Mouse (Mus musculus) G1E-ER4 (cell line): ENCODE results near the gene Entpd1. TPM values are rescaled to one million over a fixed set of nuclear protein-coding genes. Genes with fewer than 3 reads are reported as not detected.

Source experiments
- GATA1 ChIP-seq: IDR thresholded peaks from one replicate; pipeline ENCODE4 v1.8.0; 2012; ENCODE audit warnings: low read length, inconsistent platforms
- polyA plus RNA-seq: library from polyadenylated mRNA; stranded (reverse); fragments of >175 nt; gene quantifications from 2 replicates; pipeline ENCODE4 v1.2.3, GENCODE M21; 2012

The Entpd1 gene
- polyA plus RNA-seq, 1 experiment = not detected

DNA sequence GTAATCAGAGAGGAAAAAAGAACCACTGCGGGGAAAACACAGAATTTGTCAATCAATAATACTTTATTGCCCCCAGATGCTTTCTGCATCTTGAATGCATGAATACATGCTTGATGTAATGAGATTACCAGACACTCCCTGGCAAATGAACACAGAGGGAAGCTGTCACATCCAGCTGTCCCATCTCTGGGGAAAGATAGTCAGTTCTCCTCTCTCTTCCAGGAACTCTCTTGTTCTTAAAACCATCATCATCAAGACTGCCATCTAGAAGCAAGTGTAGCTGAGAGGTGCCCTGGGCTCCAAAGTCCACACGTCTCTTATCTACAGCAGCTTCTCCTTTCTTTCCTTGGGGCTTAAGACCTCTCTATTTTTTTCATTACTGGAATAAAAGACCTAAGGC lies 114.4 kb downstream of the Entpd1 start:
- TF ChIP-seq GATA1 = no peak

DNA sequence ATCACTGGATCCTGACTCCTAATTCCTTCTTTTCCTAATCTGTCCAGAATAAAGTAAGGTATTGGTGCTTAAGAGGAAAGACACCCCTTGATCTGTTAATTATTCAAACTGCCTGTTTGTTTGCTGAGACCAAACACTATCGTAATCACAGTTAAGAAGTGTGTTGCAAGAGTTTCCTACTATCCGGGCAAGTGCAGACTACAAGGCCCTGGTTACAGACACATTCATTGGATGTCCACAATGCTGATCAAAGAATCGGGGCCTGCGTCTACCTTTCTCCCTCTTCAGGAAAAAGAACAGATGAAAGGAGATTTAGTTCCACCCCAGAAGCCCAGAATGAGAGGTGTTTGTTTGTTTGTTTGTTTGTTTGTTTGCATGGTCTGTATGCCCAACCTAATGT lies 116.0 kb downstream of the Entpd1 start:
- TF ChIP-seq GATA1 = no peak

GRCm38 (mm10) chr19:40728732-40729420 lies 116.7 kb downstream of the Entpd1 start:
- TF ChIP-seq GATA1 = no peak

DNA sequence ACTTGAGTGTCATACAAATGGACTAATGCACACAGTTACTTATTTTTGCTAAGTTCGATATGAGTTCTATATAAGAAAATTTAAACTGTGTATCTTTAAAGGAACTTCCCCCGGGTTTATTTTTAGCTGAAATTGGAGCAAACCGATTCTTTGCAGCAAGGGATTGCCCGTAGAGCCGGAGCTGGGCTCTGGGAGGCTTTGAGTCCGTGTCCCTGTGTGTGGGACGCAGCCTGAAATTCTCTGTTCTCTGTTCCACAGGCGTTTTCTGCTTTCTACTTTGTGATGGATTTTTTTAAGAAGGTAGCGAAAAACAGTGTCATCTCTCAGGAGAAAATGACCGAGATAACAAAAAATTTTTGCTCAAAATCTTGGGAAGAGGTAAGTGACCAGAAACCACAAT lies 121.2 kb downstream of the Entpd1 start:
- TF ChIP-seq GATA1 = no peak

DNA sequence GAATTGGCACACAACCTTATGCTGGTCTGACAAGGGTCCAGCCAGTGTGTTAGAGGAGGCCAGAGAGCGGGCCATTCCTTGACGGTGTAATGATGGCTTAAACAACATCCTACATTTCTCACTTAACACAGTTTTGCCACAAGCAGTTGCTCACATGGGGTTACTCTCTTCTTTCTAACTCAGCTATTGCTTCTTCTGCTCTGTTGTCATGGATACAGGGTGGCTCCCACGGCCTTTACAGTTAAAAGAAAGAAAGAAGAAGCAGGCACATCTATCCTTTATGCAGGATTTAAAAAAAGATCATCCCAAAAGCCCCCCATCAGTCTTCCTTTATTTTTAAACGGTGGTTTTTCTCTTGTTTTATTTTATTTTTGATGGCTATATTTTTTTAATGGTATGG lies 121.7 kb downstream of the Entpd1 start:
- TF ChIP-seq GATA1 = no peak

DNA sequence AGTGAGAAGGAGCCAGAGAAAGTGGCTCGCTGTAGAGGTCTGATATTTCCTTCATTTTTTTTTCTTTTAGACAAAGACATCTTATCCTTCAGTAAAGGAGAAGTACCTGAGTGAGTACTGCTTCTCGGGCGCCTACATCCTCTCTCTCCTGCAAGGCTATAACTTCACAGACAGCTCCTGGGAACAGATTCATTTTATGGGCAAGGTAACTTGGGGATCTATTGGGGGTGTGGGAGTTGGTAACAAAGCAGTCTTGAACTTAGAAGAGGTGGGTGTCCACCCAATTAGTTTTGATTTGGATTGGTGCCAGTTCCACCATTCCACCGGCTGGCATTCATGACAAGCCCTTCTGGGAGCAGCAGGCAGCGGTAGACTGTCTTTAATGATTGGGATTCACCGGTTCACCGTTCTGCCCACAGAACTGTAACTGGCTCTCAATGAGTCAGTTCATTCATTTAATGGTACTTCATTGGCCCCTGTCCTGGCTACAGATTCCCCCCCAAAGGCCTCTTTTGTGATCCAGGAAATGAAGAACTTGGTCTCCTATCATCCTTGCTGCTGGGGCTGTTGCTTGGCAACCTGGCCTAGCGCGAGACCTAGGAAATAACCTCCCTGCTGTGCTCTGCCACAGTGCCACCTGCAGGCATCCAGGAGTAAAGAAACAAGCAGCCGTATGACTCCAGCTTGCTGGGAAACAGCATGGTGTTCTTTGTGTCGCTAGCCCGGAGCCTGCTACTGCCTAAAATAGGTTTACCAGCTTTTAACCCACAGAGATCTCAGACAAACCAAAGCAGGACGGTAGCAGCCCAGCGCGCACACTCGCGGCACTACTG lies 124.7 kb downstream of the Entpd1 start:
- no peak for TF ChIP-seq GATA1

- TF ChIP-seq GATA1 = no peak
These were observed 125.4 kb downstream of the Entpd1 start for GRCm38 (mm10) chr19:40737613-40738012.

DNA sequence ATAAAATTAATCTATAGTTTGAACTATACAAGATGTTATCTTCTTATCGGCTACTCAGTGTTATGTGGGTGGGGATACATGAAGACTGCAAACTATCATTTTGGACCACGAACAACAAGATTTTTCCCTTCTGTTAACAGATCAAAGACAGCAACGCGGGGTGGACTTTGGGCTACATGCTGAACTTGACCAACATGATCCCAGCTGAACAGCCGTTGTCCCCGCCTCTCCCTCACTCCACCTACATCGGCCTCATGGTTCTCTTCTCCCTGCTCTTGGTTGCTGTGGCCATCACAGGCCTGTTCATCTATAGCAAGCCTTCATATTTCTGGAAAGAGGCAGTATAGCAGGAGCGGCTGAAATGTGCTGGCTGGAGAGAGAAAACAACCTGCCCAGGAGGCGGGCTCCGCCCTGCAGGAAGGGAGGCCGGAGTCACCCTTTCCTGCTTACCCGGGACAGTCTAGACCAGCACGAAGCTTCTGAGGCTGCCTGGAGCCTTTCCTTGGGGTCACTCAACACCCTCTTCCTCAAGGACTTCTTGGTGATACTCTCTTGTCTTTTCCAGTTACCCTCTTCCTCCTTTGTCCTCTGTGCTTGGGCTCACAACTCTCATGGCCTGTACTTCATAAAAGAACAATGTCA lies 126.6 kb downstream of the Entpd1 start:
- no peak for TF ChIP-seq GATA1

GRCm38 (mm10) chr19:40746603-40747002 lies 134.4 kb downstream of the Entpd1 start:
- no peak for TF ChIP-seq GATA1

GRCm38 (mm10) chr19:40748559-40748958 lies 136.4 kb downstream of the Entpd1 start, which contains the start of gene Cc2d2b:
TSS of gene Cc2d2b (plus strand) at chr19:40748753.
- TF ChIP-seq GATA1 = no peak

- no peak for TF ChIP-seq GATA1
These were observed 142.1 kb downstream of the Entpd1 start for GRCm38 (mm10) chr19:40754311-40754710.

DNA sequence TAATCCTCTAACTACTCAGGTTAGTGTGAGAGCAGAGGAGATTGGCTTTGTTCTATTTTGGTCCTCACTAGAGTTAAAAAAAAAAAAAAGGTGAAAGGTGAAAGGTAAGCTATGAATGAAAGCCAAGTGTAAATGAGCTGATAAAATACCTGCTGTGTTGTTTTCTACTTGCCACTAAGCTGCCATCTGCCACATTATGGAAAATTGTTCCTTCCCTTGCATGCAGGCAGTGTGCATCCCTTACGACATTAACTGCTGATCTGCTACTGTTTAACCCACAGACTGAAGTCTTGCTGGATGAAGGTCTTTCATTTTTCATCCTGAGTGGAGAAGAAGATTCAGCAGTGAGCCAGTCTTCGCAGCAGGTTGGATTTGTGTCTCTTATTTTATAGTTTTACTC lies 147.9 kb downstream of the Entpd1 start:
- no peak for TF ChIP-seq GATA1

GRCm38 (mm10) chr19:40762023-40762759 lies 150.0 kb downstream of the Entpd1 start:
- TF ChIP-seq GATA1 = no peak

DNA sequence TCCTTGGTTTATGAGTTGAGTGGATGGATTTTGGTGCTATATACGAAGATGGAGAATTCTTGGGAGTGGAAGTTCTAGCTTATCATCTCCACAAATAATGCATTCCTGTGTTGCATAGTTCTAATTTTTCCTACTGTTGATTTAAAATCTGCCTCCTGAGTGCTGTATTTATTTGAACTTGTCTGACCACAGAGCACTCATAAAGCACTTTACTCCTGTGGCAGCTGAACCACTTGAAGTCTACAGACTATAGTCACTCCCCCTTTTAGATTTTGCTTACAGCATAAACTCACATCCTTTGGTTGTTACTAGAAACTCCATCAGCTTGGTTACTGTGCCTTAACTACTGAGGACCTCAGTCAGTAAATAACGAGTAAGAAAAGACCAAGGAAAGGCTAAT lies 155.0 kb downstream of the Entpd1 start:
- no peak for TF ChIP-seq GATA1

- TF ChIP-seq GATA1 = peak; percentile 97
These were observed 157.2 kb downstream of the Entpd1 start for GRCm38 (mm10) chr19:40769341-40769770.
